Mouse (Mus musculus) cerebellum, adult 2 months (tissue): ENCODE measurements at regions not wholly inside any gene's neighbourhood (a gene's known extent, or its start where the extent isn't known, plus 50 kb on each side); places are given as distances from the start of the nearest gene placed in this dataset.
A peak's percentile ranks its signal among the peaks of the same experiment; 100 is the strongest.

Source experiments
- DNase-seq, 2 experiments: peaks; one replicate each; pipeline ENCODE4 v3.0.0; 2021
- H3K27ac ChIP-seq: fragments of 200-500 bp; 2 replicates; pipeline ENCODE4 v1.5.1; 2012; ENCODE audit warnings: low read length, control low read depth, inconsistent platforms; ENCODE audit not compliant: insufficient read depth
- H3K27me3 ChIP-seq: fragments of 200-500 bp; 2 replicates; pipeline ENCODE4 v1.6.1; 2012; ENCODE audit warnings: inconsistent platforms, mild to moderate bottlenecking, low read length, moderate library complexity; ENCODE audit not compliant: control insufficient read depth, insufficient read depth
- H3K4me1 ChIP-seq: fragments of 200-500 bp; 2 replicates; pipeline ENCODE4 v1.6.1; 2011; ENCODE audit warnings: low read length; ENCODE audit not compliant: control insufficient read depth, insufficient read depth
- H3K4me3 ChIP-seq: fragments of 200-500 bp; replicated peaks from 2 replicates; pipeline ENCODE3; 2011; ENCODE audit warnings: mild to moderate bottlenecking, low read depth, low read length, control low read depth; ENCODE audit not compliant: insufficient read depth
- CTCF ChIP-seq: fragments of 200-500 bp; IDR thresholded peaks from 2 replicates; pipeline ENCODE4 v1.5.1; 2011; ENCODE audit warnings: low read depth, mild to moderate bottlenecking, control low read depth, low read length, moderate library complexity, borderline replicate concordance; ENCODE audit not compliant: insufficient read depth
- POLR2A ChIP-seq: fragments of 200-500 bp; IDR thresholded peaks from 2 replicates; pipeline ENCODE4 v1.6.1; 2011; ENCODE audit warnings: low read length, control low read depth, borderline replicate concordance; ENCODE audit not compliant: insufficient read depth
- WGBS: fragments of 180-500 bp; shearing (Covaris S2); methylation state at CpG from one replicate; pipeline ENCODE4 v1.1.7; 2018; 5-methylcytosine and 5-hydroxymethylcytosine counted together

GRCm38 (mm10) chr5:27963765-27964164, 107.4 kb upstream of the Insig1 start:
- no peak for TF ChIP-seq CTCF
- no peak for TF ChIP-seq POLR2A

GRCm38 (mm10) chr5:27995186-27995585, 76.0 kb upstream of the Insig1 start:
- H3K27me3 ChIP-seq, result no peaks in the 10 kb centered on the region
- TF ChIP-seq CTCF, result peak; percentile 94
- TF ChIP-seq POLR2A, result no peak
- H3K4me1 ChIP-seq, result no peaks in the 10 kb centered on the region
- no peak overlapping the region for H3K4me3 ChIP-seq
- no peak overlapping the region for H3K27ac ChIP-seq
- 10% methylated on average over 2 of the region's 2 CpGs for whole genome bisulfite sequencing
- peak; percentile 67 to 83 for DNase-seq

More at GRCm38 (mm10) chr5:27963765-27964164, 107.4 kb upstream of the Insig1 start:
- WGBS, result 100% methylated on average over 1 of the region's 1 CpGs
- Histone ChIP-seq H3K27ac (no peak overlapping the region), H3K27me3 (no peaks in the 10 kb centered on the region), H3K4me1 (no peaks in the 10 kb centered on the region), H3K4me3 (no peak overlapping the region)
- DNase-seq, result no peak

- TF ChIP-seq POLR2A (no peak), CTCF (no peak)
- WGBS, result 93% methylated on average over 8 of the region's 8 CpGs
- no peak for DNase-seq
- H3K4me1 ChIP-seq, result no peaks in the 10 kb centered on the region
- no peak overlapping the region for H3K27ac ChIP-seq
- no peak overlapping the region for H3K4me3 ChIP-seq
- no peaks in the 10 kb centered on the region for H3K27me3 ChIP-seq
Measured at GRCm38 (mm10) chr5:27997751-27998150, 73.4 kb upstream of the Insig1 start.

- H3K4me3 ChIP-seq, result no peak overlapping the region
- no peak for DNase-seq
- no peaks in the 10 kb centered on the region for H3K27me3 ChIP-seq
- no peaks in the 10 kb centered on the region for H3K4me1 ChIP-seq
- no peak overlapping the region for H3K27ac ChIP-seq
- 90% methylated on average over 1 of the region's 1 CpGs for WGBS
- no peak for TF ChIP-seq POLR2A
- peak; percentile 10; the same call in 1 of the 2 replicates for TF ChIP-seq CTCF
Measured at GRCm38 (mm10) chr5:28002922-28003321, 68.2 kb upstream of the Insig1 start.

- H3K4me1 ChIP-seq, result no peaks in the 10 kb centered on the region
- H3K4me3 ChIP-seq, result no peak overlapping the region
- no peaks in the 10 kb centered on the region for H3K27me3 ChIP-seq
- no peak for TF ChIP-seq POLR2A
- no peak for TF ChIP-seq CTCF
- no peak overlapping the region for H3K27ac ChIP-seq
- DNase-seq, result no peak
- 76% methylated on average over 6 of the region's 6 CpGs for WGBS
Measured at GRCm38 (mm10) chr5:28003756-28004486, 67.2 kb upstream of the Insig1 start.

- TF ChIP-seq POLR2A (no peak), CTCF (no peak)
Measured at GRCm38 (mm10) chr5:28004487-28004827, 66.7 kb upstream of the Insig1 start.

GRCm38 (mm10) chr5:28009386-28009785, 61.8 kb upstream of the Insig1 start:
- no peak overlapping the region for H3K27ac ChIP-seq
- no peak for DNase-seq
- H3K27me3 ChIP-seq, result no peaks in the 10 kb centered on the region
- no peaks in the 10 kb centered on the region for H3K4me1 ChIP-seq
- no peak for TF ChIP-seq POLR2A
- TF ChIP-seq CTCF, result no peak
- 53% methylated on average over 4 of the region's 4 CpGs for WGBS
- no peak overlapping the region for H3K4me3 ChIP-seq

More at GRCm38 (mm10) chr5:28004487-28004827, 66.7 kb upstream of the Insig1 start:
- no peaks in the 10 kb centered on the region for H3K4me1 ChIP-seq
- no peak overlapping the region for H3K27ac ChIP-seq
- no peaks in the 10 kb centered on the region for H3K27me3 ChIP-seq
- DNase-seq, result no peak
- no peak overlapping the region for H3K4me3 ChIP-seq

GRCm38 (mm10) chr5:28009871-28010270, 61.3 kb upstream of the Insig1 start:
- Histone ChIP-seq H3K4me1 (no peaks in the 10 kb centered on the region), H3K27me3 (no peaks in the 10 kb centered on the region), H3K27ac (no peak overlapping the region), H3K4me3 (no peak overlapping the region)
- DNase-seq, result no peak
- 82% methylated on average over 2 of the region's 2 CpGs for WGBS
- no peak for TF ChIP-seq POLR2A
- no peak for TF ChIP-seq CTCF

GRCm38 (mm10) chr5:28010529-28010928, 60.6 kb upstream of the Insig1 start:
- no peak overlapping the region for H3K27ac ChIP-seq
- DNase-seq, result no peak
- H3K4me1 ChIP-seq, result no peaks in the 10 kb centered on the region
- no peak overlapping the region for H3K4me3 ChIP-seq
- no peaks in the 10 kb centered on the region for H3K27me3 ChIP-seq
- TF ChIP-seq CTCF (no peak), POLR2A (no peak)
- 84% methylated on average over 3 of the region's 3 CpGs for WGBS
